Mouse (Mus musculus) stomach, postnatal 0 days (tissue): ENCODE results near the gene Cactin.

Experiments
- CTCF ChIP-seq: IDR thresholded peaks from 2 replicates; pipeline ENCODE4 v1.5.1; 2016; ENCODE audit warnings: antibody characterized with exemption, low read depth, mild to moderate bottlenecking, moderate library complexity
- EP300 ChIP-seq: optimal IDR thresholded peaks from 2 replicates; pipeline ENCODE3; 2016; ENCODE audit warnings: antibody characterized with exemption

- TF ChIP-seq CTCF = no peak
- no peak for TF ChIP-seq EP300
Measured at GRCm38 (mm10) chr10:81298369-81299100, 22.4 kb upstream of the Cactin start.
